Mouse (Mus musculus): ENCODE measurements around the gene Mtmr4. TPM values are rescaled to one million over a fixed set of nuclear protein-coding genes. Genes with fewer than 3 reads are reported as not detected.

Gene Mtmr4
- total and polyA plus RNA-seq, 3 experiments: 7.3 to 20.2 (median 14.3) TPM

GRCm38 (mm10) chr11:87603571-87603970, 11.6 kb downstream of the Mtmr4 start:
- peaks cover 95% of the 10 kb centered on the region for H3K36me3 ChIP-seq (replicated peaks)
- no peaks in the 10 kb centered on the region for H3K9me3 ChIP-seq (replicated peaks)
- TF ChIP-seq GATA1 (IDR thresholded peaks at IDR 0.05; ENCODE audit: borderline replicate concordance, low read length): no peak
- TF ChIP-seq GATA2 (IDR thresholded peaks at IDR 0.05; ENCODE audit: borderline replicate concordance, low read depth, low read length): no peak
- no peak for TF ChIP-seq POLR2AphosphoS5 (IDR thresholded peaks at IDR 0.05; ENCODE audit: insufficient replicate concordance, low read depth, low read length)
- no peak for TF ChIP-seq CTCF (IDR thresholded peaks at IDR 0.05; ENCODE audit: low read depth, low read length)
- no peak for TF ChIP-seq TAL1 (conservative IDR thresholded peaks at IDR 0.05; ENCODE audit: low read depth, low read length)

GRCm38 (mm10) chr11:87609264-87609663, 17.3 kb downstream of the Mtmr4 start:
- H3K4me1 ChIP-seq (ENCODE audit: insufficient read depth, low read depth, low read length): no peaks in the 10 kb centered on the region
- H3K36me3 ChIP-seq (replicated peaks): peaks cover 90% of the 10 kb centered on the region
- DNase-seq (ENCODE audit: low spot score): no peak
- TF ChIP-seq GATA1 (IDR thresholded peaks at IDR 0.05; ENCODE audit: borderline replicate concordance, low read length): no peak
- no peak for TF ChIP-seq CTCF (IDR thresholded peaks at IDR 0.05; ENCODE audit: low read depth, low read length)
- TF ChIP-seq POLR2AphosphoS5 (IDR thresholded peaks at IDR 0.05; ENCODE audit: insufficient replicate concordance, low read depth, low read length): no peak
- TF ChIP-seq TAL1 (conservative IDR thresholded peaks at IDR 0.05; ENCODE audit: low read depth, low read length): no peak
- TF ChIP-seq GATA2 (IDR thresholded peaks at IDR 0.05; ENCODE audit: borderline replicate concordance, low read depth, low read length): no peak
- no peak for ATAC-seq (ENCODE audit: extremely low read depth, insufficient number of reproducible peaks, low FRiP score, poor library complexity, severe bottlenecking)
- no peaks in the 10 kb centered on the region for H3K9me3 ChIP-seq (replicated peaks)
- no peak overlapping the region for H3K4me3 ChIP-seq (ENCODE audit: low read depth, low read length)
- no peaks in the 10 kb centered on the region for H3K27me3 ChIP-seq (ENCODE audit: insufficient read depth, low read length)

More at GRCm38 (mm10) chr11:87603571-87603970, 11.6 kb downstream of the Mtmr4 start:
- DNase-seq (ENCODE audit: low spot score) (no peak), ATAC-seq (ENCODE audit: extremely low read depth, insufficient number of reproducible peaks, low FRiP score, poor library complexity, severe bottlenecking) (no peak)
- Histone ChIP-seq H3K4me3 (ENCODE audit: low read depth, low read length) (no peak overlapping the region), H3K4me1 (ENCODE audit: insufficient read depth, low read depth, low read length) (no peaks in the 10 kb centered on the region), H3K27me3 (ENCODE audit: insufficient read depth, low read length) (no peaks in the 10 kb centered on the region; the same call in 1 of the 2 replicates)

DNA sequence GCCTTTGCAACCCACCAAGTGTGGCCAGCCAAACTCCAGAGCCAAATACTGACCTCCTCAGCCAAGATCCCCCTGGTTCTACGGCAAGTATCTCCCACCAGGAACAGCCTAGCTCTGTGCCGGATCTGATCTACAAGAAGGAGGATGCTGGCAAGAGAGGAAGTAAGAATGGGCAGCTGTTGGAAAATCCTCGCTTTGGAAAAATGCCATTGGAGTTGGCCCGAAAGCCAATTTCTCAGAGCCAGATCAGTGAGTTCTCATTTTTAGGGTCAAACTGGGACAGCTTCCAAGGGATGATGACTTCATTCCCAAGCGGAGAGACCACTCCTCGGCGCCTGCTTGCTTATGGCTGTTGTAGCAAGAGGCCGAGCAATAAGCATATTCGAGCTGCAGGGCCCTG, 19.6 kb downstream of the Mtmr4 start:
- peaks cover 90% of the 10 kb centered on the region for H3K36me3 ChIP-seq (replicated peaks)
- ATAC-seq (ENCODE audit: extremely low read depth, insufficient number of reproducible peaks, low FRiP score, poor library complexity, severe bottlenecking) (no peak), DNase-seq (ENCODE audit: low spot score) (no peak)
- no peak overlapping the region for H3K4me3 ChIP-seq (ENCODE audit: low read depth, low read length)
- no peak for TF ChIP-seq CTCF (IDR thresholded peaks at IDR 0.05; ENCODE audit: low read depth, low read length)
- TF ChIP-seq GATA1 (IDR thresholded peaks at IDR 0.05; ENCODE audit: borderline replicate concordance, low read length): no peak
- no peak for TF ChIP-seq GATA2 (IDR thresholded peaks at IDR 0.05; ENCODE audit: borderline replicate concordance, low read depth, low read length)
- TF ChIP-seq TAL1 (conservative IDR thresholded peaks at IDR 0.05; ENCODE audit: low read depth, low read length): no peak
- TF ChIP-seq POLR2AphosphoS5 (IDR thresholded peaks at IDR 0.05; ENCODE audit: insufficient replicate concordance, low read depth, low read length): no peak
- H3K9me3 ChIP-seq (replicated peaks): no peaks in the 10 kb centered on the region
- no peaks in the 10 kb centered on the region for H3K4me1 ChIP-seq (ENCODE audit: insufficient read depth, low read depth, low read length)
- no peaks in the 10 kb centered on the region for H3K27me3 ChIP-seq (ENCODE audit: insufficient read depth, low read length)

DNA sequence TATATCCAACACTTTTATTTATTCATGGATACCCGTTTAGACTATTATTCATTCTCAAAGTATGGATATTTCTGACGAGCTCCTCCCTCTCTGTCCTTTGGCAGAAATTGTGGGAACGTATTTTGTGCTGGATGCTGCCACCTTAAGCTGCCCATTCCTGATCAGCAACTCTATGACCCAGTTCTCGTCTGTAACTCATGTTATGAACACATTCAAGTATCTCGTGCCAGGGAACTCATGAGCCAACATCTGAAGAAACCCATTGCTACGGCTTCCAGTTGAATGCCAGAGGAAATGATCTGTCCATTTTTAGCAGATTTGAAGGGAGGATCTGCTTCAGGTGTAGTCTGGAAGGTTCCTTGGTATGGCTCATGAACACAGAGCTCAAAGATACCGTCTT, 22.0 kb downstream of the Mtmr4 start:
- Histone ChIP-seq H3K9me3 (replicated peaks) (peaks cover 6% of the 10 kb centered on the region), H3K4me3 (ENCODE audit: low read depth, low read length) (no peak overlapping the region), H3K36me3 (replicated peaks) (peaks cover 86% of the 10 kb centered on the region), H3K27me3 (ENCODE audit: insufficient read depth, low read length) (no peaks in the 10 kb centered on the region), H3K4me1 (ENCODE audit: insufficient read depth, low read depth, low read length) (peaks cover 3% of the 10 kb centered on the region)
- no peak for TF ChIP-seq GATA1 (IDR thresholded peaks at IDR 0.05; ENCODE audit: borderline replicate concordance, low read length)
- no peak for TF ChIP-seq POLR2AphosphoS5 (IDR thresholded peaks at IDR 0.05; ENCODE audit: insufficient replicate concordance, low read depth, low read length)
- TF ChIP-seq CTCF (IDR thresholded peaks at IDR 0.05; ENCODE audit: low read depth, low read length): no peak
- TF ChIP-seq GATA2 (IDR thresholded peaks at IDR 0.05; ENCODE audit: borderline replicate concordance, low read depth, low read length): no peak
- no peak for TF ChIP-seq TAL1 (conservative IDR thresholded peaks at IDR 0.05; ENCODE audit: low read depth, low read length)
- DNase-seq (ENCODE audit: low spot score) (no peak), ATAC-seq (ENCODE audit: extremely low read depth, insufficient number of reproducible peaks, low FRiP score, poor library complexity, severe bottlenecking) (no peak)

GRCm38 (mm10) chr11:87615551-87615950, 23.6 kb downstream of the Mtmr4 start:
- H3K4me3 ChIP-seq (ENCODE audit: low read depth, low read length): no peak overlapping the region
- H3K9me3 ChIP-seq (replicated peaks): peaks cover 6% of the 10 kb centered on the region
- no peaks in the 10 kb centered on the region for H3K27me3 ChIP-seq (ENCODE audit: insufficient read depth, low read length)
- H3K4me1 ChIP-seq (ENCODE audit: insufficient read depth, low read depth, low read length): peaks cover 3% of the 10 kb centered on the region
- peaks cover 75% of the 10 kb centered on the region for H3K36me3 ChIP-seq (replicated peaks)
- TF ChIP-seq GATA2 (IDR thresholded peaks at IDR 0.05; ENCODE audit: borderline replicate concordance, low read depth, low read length): no peak
- TF ChIP-seq TAL1 (conservative IDR thresholded peaks at IDR 0.05; ENCODE audit: low read depth, low read length): no peak
- no peak for TF ChIP-seq GATA1 (IDR thresholded peaks at IDR 0.05; ENCODE audit: borderline replicate concordance, low read length)
- no peak for TF ChIP-seq POLR2AphosphoS5 (IDR thresholded peaks at IDR 0.05; ENCODE audit: insufficient replicate concordance, low read depth, low read length)
- no peak for TF ChIP-seq CTCF (IDR thresholded peaks at IDR 0.05; ENCODE audit: low read depth, low read length)
- no peak for DNase-seq (ENCODE audit: low spot score)
- ATAC-seq (ENCODE audit: extremely low read depth, insufficient number of reproducible peaks, low FRiP score, poor library complexity, severe bottlenecking): no peak

- Histone ChIP-seq H3K27me3 (ENCODE audit: insufficient read depth, low read length) (no peaks in the 10 kb centered on the region), H3K4me1 (ENCODE audit: insufficient read depth, low read depth, low read length) (peaks cover 5% of the 10 kb centered on the region), H3K9me3 (replicated peaks) (peaks cover 6% of the 10 kb centered on the region), H3K4me3 (ENCODE audit: low read depth, low read length) (no peak overlapping the region), H3K36me3 (replicated peaks) (peaks cover 71% of the 10 kb centered on the region)
- ATAC-seq (ENCODE audit: extremely low read depth, insufficient number of reproducible peaks, low FRiP score, poor library complexity, severe bottlenecking): no peak
- DNase-seq (ENCODE audit: low spot score): no peak
- TF ChIP-seq POLR2AphosphoS5 (IDR thresholded peaks at IDR 0.05; ENCODE audit: insufficient replicate concordance, low read depth, low read length) (no peak), GATA1 (IDR thresholded peaks at IDR 0.05; ENCODE audit: borderline replicate concordance, low read length) (no peak), GATA2 (IDR thresholded peaks at IDR 0.05; ENCODE audit: borderline replicate concordance, low read depth, low read length) (no peak), TAL1 (conservative IDR thresholded peaks at IDR 0.05; ENCODE audit: low read depth, low read length) (no peak), CTCF (IDR thresholded peaks at IDR 0.05; ENCODE audit: low read depth, low read length) (no peak)
Observed at GRCm38 (mm10) chr11:87615952-87616351, 24.0 kb downstream of the Mtmr4 start.
